In genomic region chr9:59271711-59272110, GRCm38 (mm10) we compare ENCODE assay signal across 8 mouse cellular contexts. TPM values are rescaled to one million over a fixed set of nuclear protein-coding genes. Genes with fewer than 3 reads are reported as not detected.
DNase-seq lines count a peak whose midpoint lies in the region; ATAC-seq and TF ChIP-seq lines count a peak whose summit lies in the region.

No protein-coding gene starts in this region.

- peaks cover 8% of the 10 kb centered on the region; the same call in 1 of the 2 replicates for H3K4me1 ChIP-seq in heart, postnatal 0 days (ENCODE audit: control insufficient read depth, insufficient read depth)
- peaks cover 20% of the 10 kb centered on the region for H3K4me1 ChIP-seq in liver, embryonic 12.5 days
- 0 out of 2 replicates have a peak, but pooled peaks cover 3% of the 10 kb centered on the region for H3K4me1 ChIP-seq in stomach, embryonic 16.5 days (ENCODE audit: control insufficient read depth, insufficient read depth, low read length)
- no peaks in the 10 kb centered on the region for H3K4me1 ChIP-seq in forebrain, embryonic 16.5 days (replicated peaks; ENCODE audit: control insufficient read depth, insufficient read depth, low read length)

- H3K4me2 ChIP-seq in heart, postnatal 0 days (ENCODE audit: low read depth, low read length), result no peak overlapping the region
- H3K4me2 ChIP-seq in liver, embryonic 12.5 days, result peak overlapping the region; percentile 33
- H3K4me2 ChIP-seq in stomach, embryonic 16.5 days (ENCODE audit: low read depth, low read length), result no peak overlapping the region
- H3K4me2 ChIP-seq in forebrain, embryonic 16.5 days (ENCODE audit: low read length), result no peak overlapping the region

- H3K9ac ChIP-seq in heart, postnatal 0 days (replicated peaks; ENCODE audit: low read depth, low read length), result no peak overlapping the region
- H3K9ac ChIP-seq in liver, embryonic 12.5 days, result no peak overlapping the region
- H3K9ac ChIP-seq in stomach, embryonic 16.5 days (ENCODE audit: low read length), result no peak overlapping the region
- H3K9ac ChIP-seq in forebrain, embryonic 16.5 days (replicated peaks; ENCODE audit: low read depth, low read length), result no peak overlapping the region

- H3K9me3 ChIP-seq in heart, postnatal 0 days (replicated peaks; ENCODE audit: control insufficient read depth, low read length), result no peaks in the 10 kb centered on the region
- H3K9me3 ChIP-seq in liver, embryonic 12.5 days (replicated peaks), result no peaks in the 10 kb centered on the region
- H3K9me3 ChIP-seq in stomach, embryonic 16.5 days (replicated peaks; ENCODE audit: control insufficient read depth, low read length), result no peaks in the 10 kb centered on the region
- H3K9me3 ChIP-seq in forebrain, embryonic 16.5 days (ENCODE audit: control insufficient read depth, low read length), result no peaks in the 10 kb centered on the region

- H3K36me3 ChIP-seq in heart, postnatal 0 days (replicated peaks; ENCODE audit: control insufficient read depth, insufficient read depth, low read length), result no peaks in the 10 kb centered on the region
- H3K36me3 ChIP-seq in liver, embryonic 12.5 days, result no peaks in the 10 kb centered on the region
- H3K36me3 ChIP-seq in stomach, embryonic 16.5 days (ENCODE audit: control insufficient read depth, insufficient read depth, low read length), result no peaks in the 10 kb centered on the region
- no peaks in the 10 kb centered on the region for H3K36me3 ChIP-seq in forebrain, embryonic 16.5 days (ENCODE audit: control insufficient read depth, insufficient read depth)

- peak; percentile 91 for ATAC-seq in heart, postnatal 0 days (ENCODE audit: insufficient read depth, low read depth)
- ATAC-seq in liver, embryonic 12.5 days, result peak; percentile 87
- ATAC-seq in stomach, embryonic 16.5 days (ENCODE audit: insufficient read depth, low FRiP score), result peak; percentile 96
- ATAC-seq in forebrain, embryonic 16.5 days, result no peak

- DNase-seq in ovary, postnatal 36 days (ENCODE audit: low spot score), result peak; percentile 32
- DNase-seq in ovary, postnatal 14 days (ENCODE audit: low spot score), result no peak
- DNase-seq in heart, postnatal 0 days (ENCODE audit: low spot score), result peak; percentile 75
- DNase-seq in thymus, postnatal 10 days (ENCODE audit: low spot score in 2 of 2), result no peak
- DNase-seq in B cell, adult 2 months, result no peak

- WGBS in heart, postnatal 0 days, result 25% methylated on average over 6 of the region's 6 CpGs
- 37% methylated on average over 6 of the region's 6 CpGs for WGBS in liver, embryonic 12.5 days (ENCODE audit: insufficient replicate concordance)
- 32% methylated on average over 6 of the region's 6 CpGs for WGBS in stomach, embryonic 16.5 days
- WGBS in forebrain, embryonic 16.5 days, result 56% methylated on average over 6 of the region's 6 CpGs

- H3K27ac ChIP-seq in heart, postnatal 0 days (ENCODE audit: low read depth), result peak overlapping the region; percentile 66
- no peak overlapping the region for H3K27ac ChIP-seq in liver, embryonic 12.5 days
- H3K27ac ChIP-seq in stomach, embryonic 16.5 days (ENCODE audit: low read length), result peak overlapping the region; percentile 78
- no peak overlapping the region for H3K27ac ChIP-seq in forebrain, embryonic 16.5 days (ENCODE audit: low read length)

- no peak for TF ChIP-seq CTCF in heart, postnatal 0 days (IDR thresholded peaks at IDR 0.05; ENCODE audit: low read depth)

- no peak for TF ChIP-seq EP300 in heart, postnatal 0 days (IDR thresholded peaks at IDR 0.05; ENCODE audit: low read depth)

- H3K27me3 ChIP-seq in heart, postnatal 0 days (ENCODE audit: control insufficient read depth, insufficient read depth, low read length), result no peaks in the 10 kb centered on the region
- no peaks in the 10 kb centered on the region; the same call in 1 of the 2 replicates for H3K27me3 ChIP-seq in liver, embryonic 12.5 days (replicated peaks)
- H3K27me3 ChIP-seq in stomach, embryonic 16.5 days (ENCODE audit: control insufficient read depth, insufficient read depth, low read length), result no peaks in the 10 kb centered on the region
- no peaks in the 10 kb centered on the region for H3K27me3 ChIP-seq in forebrain, embryonic 16.5 days (replicated peaks; ENCODE audit: control insufficient read depth, insufficient read depth, low read length)

- no peak overlapping the region for H3K4me3 ChIP-seq in heart, postnatal 0 days (ENCODE audit: low read depth, low read length)
- H3K4me3 ChIP-seq in liver, embryonic 12.5 days, result no peak overlapping the region
- H3K4me3 ChIP-seq in stomach, embryonic 16.5 days (replicated peaks; ENCODE audit: low read length), result no peak overlapping the region
- no peak overlapping the region for H3K4me3 ChIP-seq in forebrain, embryonic 16.5 days (replicated peaks; ENCODE audit: low read length)

RNA-seq across cellular contexts. Expression of gene Adpgk, which starts 19.6 kb away (rescaled TPM):
- total RNA-seq in heart, postnatal 0 days (2014; rRNA removed; ENCODE audit: low replicate concordance), result 17.4 and 18.4 TPM in 2 replicates
- 10.1 and 11.1 TPM in 2 replicates for polyA plus RNA-seq in heart, postnatal 0 days (2015; fragmentation: Nextera tagmentation; extraction: Ambion mirVana)
- 27.4 and 28.8 TPM in 2 replicates for polyA plus RNA-seq in liver, embryonic 12.5 days (2016; fragmentation: Nextera tagmentation; extraction: Ambion mirVana)
- polyA plus RNA-seq in stomach, embryonic 16.5 days (2015; fragmentation: Nextera tagmentation; extraction: Ambion mirVana), result 25.0 and 29.7 TPM in 2 replicates
- 20.7 and 20.9 TPM in 2 replicates for polyA plus RNA-seq in forebrain, embryonic 16.5 days (2015; fragmentation: Nextera tagmentation; extraction: Ambion mirVana)

Comparison
In these comparisons a context has a peak if more than half of its experiments do, and no peak if none do; other contexts are left out.
1. DNase-seq: peak in ovary, postnatal 36 days (single experiment) and heart, postnatal 0 days (single experiment); none in ovary, postnatal 14 days (single experiment), thymus, postnatal 10 days (0 of 2) and B cell, adult 2 months (0 of 2).
2. H3K27ac ChIP-seq: peak in heart, postnatal 0 days (single experiment) and stomach, embryonic 16.5 days (single experiment); none in liver, embryonic 12.5 days (single experiment) and forebrain, embryonic 16.5 days (single experiment).